Mouse (Mus musculus) embryonic facial prominence, embryonic 11.5 days (tissue): ENCODE data around the gene Esrra. TPM values are rescaled to one million over a fixed set of nuclear protein-coding genes. Genes with fewer than 3 reads are reported as not detected.
A peak's percentile ranks its signal among the peaks of the same experiment; 100 is the strongest.

Source experiments
- ATAC-seq: fragments of 200-750 bp; cut with Nextera tagmentation; replicated peaks from 2 replicates; pipeline ENCODE4 v1.8.0; 2017; ENCODE audit warnings: low read depth; ENCODE audit not compliant: insufficient number of reproducible peaks, low FRiP score, low TSS enrichment
- DNase-seq: peaks from one replicate; pipeline ENCODE4 v3.0.0-alpha.2; 2015; ENCODE audit warnings: low spot score
- H3K27ac ChIP-seq: fragments of 300-500 bp; sonication (generic); replicated peaks from 2 replicates; pipeline ENCODE4 v1.5.1; 2014; ENCODE audit warnings: mild to moderate bottlenecking, low read depth, low read length, control low read depth
- H3K27me3 ChIP-seq: fragments of 300-500 bp; sonication (generic); 2 replicates; pipeline ENCODE4 v1.6.1; 2014; ENCODE audit warnings: mild to moderate bottlenecking, low read length, moderate library complexity, mixed read lengths; ENCODE audit not compliant: control insufficient read depth, insufficient read depth
- H3K36me3 ChIP-seq: fragments of 300-500 bp; sonication (generic); replicated peaks from 2 replicates; pipeline ENCODE4 v1.6.1; 2014; ENCODE audit warnings: low read depth, mild to moderate bottlenecking, low read length, moderate library complexity, mixed read lengths; ENCODE audit not compliant: control insufficient read depth, insufficient read depth
- H3K4me1 ChIP-seq: fragments of 300-500 bp; sonication (generic); 2 replicates; pipeline ENCODE4 v1.6.1; 2014; ENCODE audit warnings: low read length, mixed read lengths; ENCODE audit not compliant: control insufficient read depth, insufficient read depth
- H3K4me2 ChIP-seq: fragments of 300-500 bp; sonication (generic); 2 replicates; pipeline ENCODE4 v1.6.1; 2014; ENCODE audit warnings: low read depth, mild to moderate bottlenecking, control low read depth, low read length, moderate library complexity
- H3K4me3 ChIP-seq: fragments of 300-500 bp; sonication (generic); 2 replicates; pipeline ENCODE4 v1.5.1; 2014; ENCODE audit warnings: low read depth, low read length, control low read depth
- H3K9ac ChIP-seq: fragments of 300-500 bp; sonication (generic); replicated peaks from 2 replicates; pipeline ENCODE4 v1.6.1; 2014; ENCODE audit warnings: mild to moderate bottlenecking, control low read depth, low read length
- H3K9me3 ChIP-seq: fragments of 300-500 bp; sonication (generic); replicated peaks from 2 replicates; pipeline ENCODE4 v1.6.1; 2016; ENCODE audit warnings: mild to moderate bottlenecking, low read length, inconsistent platforms, mixed read lengths; ENCODE audit not compliant: control insufficient read depth
- WGBS: fragments of 180-500 bp; shearing (Covaris S2); extraction: QIAGEN DNeasy Blood & Tissue Kit; methylation state at CpG from one replicate; pipeline ENCODE4 v1.1.7; 2014; 5-methylcytosine and 5-hydroxymethylcytosine counted together
- polyA plus RNA-seq: library from polyadenylated mRNA; unstranded; fragments of >200 nt; fragmentation: Nextera tagmentation; extraction: Ambion mirVana; gene quantifications from 2 replicates; pipeline ENCODE4 v1.2.1, GENCODE M21; 2014

The Esrra gene
- polyA plus RNA-seq, 1 experiment from 2014 or later, result 2.7 TPM

- DNase-seq (no peak), ATAC-seq (no peak)
- H3K27ac ChIP-seq, result no peak overlapping the region
- H3K27me3 ChIP-seq, result no peaks in the 10 kb centered on the region
- no peak overlapping the region for H3K4me3 ChIP-seq
- H3K9me3 ChIP-seq, result no peaks in the 10 kb centered on the region
- 43% methylated on average over 4 of the region's 4 CpGs for WGBS
- no peaks in the 10 kb centered on the region for H3K36me3 ChIP-seq
- peaks cover 5% of the 10 kb centered on the region for H3K4me1 ChIP-seq
- no peak overlapping the region for H3K9ac ChIP-seq
- no peak overlapping the region for H3K4me2 ChIP-seq
Observed at GRCm38 (mm10) chr19:6947742-6948141, 26.1 kb upstream of the Esrra start.

- H3K36me3 ChIP-seq, result no peaks in the 10 kb centered on the region
- no peaks in the 10 kb centered on the region for H3K27me3 ChIP-seq
- no peak overlapping the region for H3K4me3 ChIP-seq
- ATAC-seq, result no peak
- DNase-seq, result no peak
- H3K4me1 ChIP-seq, result no peaks in the 10 kb centered on the region
- no peak overlapping the region for H3K9ac ChIP-seq
- WGBS, result 88% methylated on average over 6 of the region's 6 CpGs
- H3K4me2 ChIP-seq, result no peak overlapping the region
- no peak overlapping the region for H3K27ac ChIP-seq
- H3K9me3 ChIP-seq, result no peaks in the 10 kb centered on the region
Observed at GRCm38 (mm10) chr19:6943709-6944108, 22.1 kb upstream of the Esrra start.

GRCm38 (mm10) chr19:6942764-6943163 lies 21.2 kb upstream of the Esrra start:
- Histone ChIP-seq H3K4me1 (no peaks in the 10 kb centered on the region), H3K4me2 (peak overlapping the region; percentile 98), H3K9me3 (no peaks in the 10 kb centered on the region), H3K27ac (peak overlapping the region; percentile 91; the same call in 1 of the 2 replicates), H3K4me3 (peak overlapping the region; percentile 80), H3K9ac (peak overlapping the region; percentile 93), H3K36me3 (no peaks in the 10 kb centered on the region), H3K27me3 (no peaks in the 10 kb centered on the region)
- DNase-seq (no peak), ATAC-seq (no peak)
- WGBS, result 22% methylated on average over 5 of the region's 5 CpGs

GRCm38 (mm10) chr19:6942249-6942691 lies 20.7 kb upstream of the Esrra start, which contains the start of gene Gpr137:
Gene Gpr137, minus strand, starts transcription at chr19:6942480.
- DNase-seq (peak; percentile 91), ATAC-seq (peak; percentile 76)
- peak within 1 kb of the TSS; percentile 93 for H3K9ac ChIP-seq
- H3K4me3 ChIP-seq, result peak within 1 kb of the TSS; percentile 80
- WGBS, result under 1% methylated on average over 27 of the region's 27 CpGs
- peak within 1 kb of the TSS; percentile 91 for H3K27ac ChIP-seq
- H3K4me1 ChIP-seq, result no peaks in the 10 kb centered on the region
- peak within 1 kb of the TSS; percentile 98 for H3K4me2 ChIP-seq
- H3K36me3 ChIP-seq, result no peaks in the 10 kb centered on the region
- H3K27me3 ChIP-seq, result no peaks in the 10 kb centered on the region
- no peaks in the 10 kb centered on the region for H3K9me3 ChIP-seq

- Histone ChIP-seq H3K9me3 (no peaks in the 10 kb centered on the region), H3K36me3 (no peaks in the 10 kb centered on the region), H3K27me3 (no peaks in the 10 kb centered on the region), H3K4me1 (no peaks in the 10 kb centered on the region), H3K27ac (peak within 1 kb of the TSS; percentile 91), H3K4me2 (peak within 1 kb of the TSS; percentile 98), H3K9ac (peak within 1 kb of the TSS; percentile 93), H3K4me3 (peak within 1 kb of the TSS; percentile 80)
- DNase-seq (peak; percentile 95), ATAC-seq (peak; percentile 71)
- under 1% methylated on average over 81 of the region's 83 CpGs for WGBS
Observed at GRCm38 (mm10) chr19:6941372-6942248, 20.0 kb upstream of the Esrra start, which contains the start of gene Bad. Gene Bad, plus strand, starts transcription at chr19:6941861.

GRCm38 (mm10) chr19:6940396-6941351 lies 19.1 kb upstream of the Esrra start:
- Histone ChIP-seq H3K9ac (peak overlapping the region; percentile 80), H3K9me3 (no peaks in the 10 kb centered on the region), H3K27ac (peak overlapping the region; percentile 35; the same call in 1 of the 2 replicates), H3K36me3 (no peaks in the 10 kb centered on the region), H3K4me2 (peak overlapping the region; percentile 98), H3K27me3 (peaks cover 6% of the 10 kb centered on the region; the same call in 1 of the 2 replicates), H3K4me3 (peak overlapping the region; percentile 80), H3K4me1 (no peaks in the 10 kb centered on the region)
- 21% methylated on average over 27 of the region's 29 CpGs for WGBS
- ATAC-seq, result peak; percentile 40; the same call in 1 of the 2 replicates
- no peak for DNase-seq

- Histone ChIP-seq H3K27ac (no peak overlapping the region), H3K36me3 (no peaks in the 10 kb centered on the region), H3K9ac (no peak overlapping the region), H3K9me3 (no peaks in the 10 kb centered on the region), H3K4me2 (no peak overlapping the region), H3K4me1 (no peaks in the 10 kb centered on the region), H3K27me3 (peaks cover 13% of the 10 kb centered on the region), H3K4me3 (no peak overlapping the region)
- DNase-seq (no peak), ATAC-seq (no peak)
- WGBS, result 90% methylated on average over 20 of the region's 20 CpGs
Observed at GRCm38 (mm10) chr19:6939106-6940002, 17.7 kb upstream of the Esrra start.
